Mouse (Mus musculus) CD4-positive helper T cell, adult 2 months (primary cell): ENCODE data around the gene Trcg1.
A peak's percentile ranks its signal among the peaks of the same experiment; 100 is the strongest.

Experiments used
- DNase-seq: peaks from one replicate; pipeline ENCODE4 v3.0.0-alpha.2; 2012; ENCODE audit warnings: low read depth, missing footprints, low spot score

Gene Trcg1

DNA sequence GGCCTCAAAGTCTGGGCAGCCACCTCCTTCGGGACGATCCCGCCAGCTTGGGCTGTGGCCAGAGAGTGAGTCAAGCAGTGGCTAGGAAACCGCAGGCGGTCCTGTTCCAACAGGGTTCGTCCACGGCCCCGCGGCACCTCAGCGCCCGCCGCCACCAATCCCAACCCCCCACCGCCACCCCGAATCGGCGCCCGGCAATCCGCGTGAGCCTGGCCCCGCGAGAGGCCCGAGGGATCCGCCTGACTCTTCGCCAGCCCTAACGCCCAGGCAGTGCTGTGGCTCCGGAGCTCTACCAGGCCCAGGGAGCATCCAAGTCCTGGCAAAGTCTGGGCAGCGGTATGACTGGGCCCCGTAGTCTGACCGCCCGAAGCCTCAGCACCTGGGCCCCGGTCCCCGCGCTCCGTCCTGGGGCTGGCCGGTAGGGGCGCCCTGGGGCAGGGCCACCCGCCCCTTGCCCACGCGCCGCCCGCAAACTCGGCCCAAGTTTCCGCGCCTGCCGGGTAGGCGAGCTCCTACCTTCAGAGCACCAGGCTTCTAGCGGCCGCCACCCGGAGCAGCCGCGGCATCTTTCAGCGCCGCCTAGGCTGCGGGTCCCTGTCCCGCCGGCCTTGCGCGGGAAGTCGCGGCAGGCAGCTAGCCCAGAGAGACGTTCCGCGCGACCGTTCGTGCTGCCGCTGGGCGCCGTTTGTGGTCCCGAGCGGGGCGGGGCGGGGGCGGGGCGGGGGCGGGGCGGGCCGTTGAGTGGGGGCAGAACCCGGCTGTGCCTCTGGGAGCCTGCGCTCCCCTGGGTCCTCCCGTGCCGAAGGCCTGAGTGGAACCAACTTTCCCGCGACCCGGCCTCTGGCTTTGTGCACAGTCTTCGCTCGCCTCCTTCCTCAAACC is 25.8 kb downstream of the Trcg1 start, which contains the start of gene 1700017B05Rik:
TSS of gene 1700017B05Rik (minus strand) at position 700 of the 882 bp plus-strand sequence.
- DNase-seq = peak; percentile 87

DNA sequence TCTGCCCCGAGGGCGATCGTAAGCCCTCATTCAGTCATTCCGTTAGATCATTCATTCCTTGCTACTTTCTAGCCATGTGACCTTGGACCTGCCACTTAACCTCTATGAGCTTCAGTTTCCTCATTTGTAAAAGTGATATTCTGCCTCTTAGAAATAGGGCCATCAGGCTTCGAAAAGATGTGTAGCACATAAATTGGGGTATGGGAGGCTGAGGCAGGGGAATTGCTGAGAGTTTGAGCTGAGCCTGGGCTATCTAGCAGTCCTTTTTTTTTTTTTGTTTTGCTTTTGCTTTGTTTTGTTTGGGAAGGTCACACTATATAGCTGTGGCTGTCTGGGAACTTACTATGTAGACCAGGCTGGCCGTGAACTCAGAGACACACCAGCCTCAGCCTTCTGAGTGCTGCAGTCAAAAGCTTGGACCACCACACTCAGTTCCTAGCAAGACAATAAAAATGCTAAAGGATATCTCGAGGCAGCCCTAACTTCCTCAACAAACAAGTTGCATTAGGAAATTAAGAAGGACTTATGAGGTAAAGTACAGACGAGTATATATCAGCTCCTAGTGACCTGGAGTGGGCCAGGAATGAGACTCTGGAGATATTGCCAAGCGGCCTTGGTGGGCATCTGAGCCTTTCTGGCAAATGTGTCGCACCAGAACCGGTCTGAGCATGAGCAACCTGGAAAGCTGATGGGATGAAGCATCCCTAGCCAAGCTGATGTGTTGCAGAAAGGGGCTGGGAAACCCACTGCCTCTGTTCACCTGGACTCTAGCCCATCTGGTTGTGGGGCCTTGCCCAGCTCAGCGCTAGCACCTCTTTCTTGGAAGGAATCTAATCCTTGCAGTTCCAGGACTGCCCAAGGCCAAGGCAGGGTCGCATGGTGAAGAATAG is 26.7 kb downstream of the Trcg1 start:
- DNase-seq = no peak

DNA sequence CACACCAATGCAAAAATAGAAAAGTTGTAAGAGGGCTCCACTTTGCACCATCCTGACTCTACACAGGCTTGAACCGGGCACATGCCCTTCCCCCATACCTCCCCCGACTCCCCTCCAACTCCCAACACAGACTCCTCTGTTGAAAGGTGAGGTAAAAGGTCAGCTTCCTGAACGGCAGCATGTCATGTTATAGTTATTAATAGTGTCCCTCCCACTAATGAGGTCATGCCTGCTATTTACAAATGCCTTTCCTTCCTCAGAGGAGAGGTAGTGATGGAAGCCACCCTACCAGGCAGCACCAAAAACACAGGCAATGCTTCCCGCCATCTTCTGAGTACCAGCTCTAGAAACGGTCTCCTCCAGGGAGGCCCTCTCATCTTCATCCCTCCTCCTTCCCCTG is 28.8 kb downstream of the Trcg1 start:
- DNase-seq = no peak

DNA sequence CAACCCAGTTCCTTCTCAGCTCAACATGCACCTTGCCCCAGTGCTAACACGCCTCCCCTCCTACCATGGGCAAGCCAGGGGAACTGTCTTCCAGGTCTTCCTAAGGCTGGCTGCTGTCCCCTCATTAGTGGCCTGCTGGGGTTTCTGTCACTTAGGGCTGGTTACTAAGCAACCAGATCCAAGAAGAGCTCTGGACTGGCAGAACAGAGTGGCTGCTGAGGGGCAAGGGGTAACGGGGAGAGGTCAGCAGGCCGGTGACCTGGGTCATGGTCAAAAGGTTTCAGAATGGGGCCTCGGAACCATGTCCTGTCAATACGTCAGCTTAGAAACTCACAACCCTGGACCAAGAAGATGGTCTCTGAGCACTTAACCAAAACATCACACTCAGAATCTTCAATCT is 31.1 kb downstream of the Trcg1 start:
- DNase-seq = no peak

DNA sequence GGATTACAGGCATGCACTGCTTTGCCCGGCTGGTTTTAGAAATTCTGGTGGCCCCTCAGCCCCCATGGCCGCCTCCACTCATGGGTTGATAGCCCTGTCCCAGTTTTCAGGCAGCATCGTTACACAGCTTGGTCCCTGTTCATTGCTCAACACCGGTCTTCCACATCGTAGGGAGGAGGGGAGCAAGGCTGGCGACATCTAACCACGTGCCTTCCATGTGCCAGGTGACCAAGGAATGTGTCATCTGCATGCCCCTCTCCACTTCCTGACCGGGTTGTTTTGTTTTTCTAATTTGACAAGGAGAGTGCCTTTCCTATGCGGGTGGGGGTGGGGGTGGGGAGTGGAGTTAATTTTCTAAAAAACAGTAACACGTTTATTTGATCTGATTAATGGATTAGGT is 31.7 kb downstream of the Trcg1 start:
- DNase-seq = no peak

DNA sequence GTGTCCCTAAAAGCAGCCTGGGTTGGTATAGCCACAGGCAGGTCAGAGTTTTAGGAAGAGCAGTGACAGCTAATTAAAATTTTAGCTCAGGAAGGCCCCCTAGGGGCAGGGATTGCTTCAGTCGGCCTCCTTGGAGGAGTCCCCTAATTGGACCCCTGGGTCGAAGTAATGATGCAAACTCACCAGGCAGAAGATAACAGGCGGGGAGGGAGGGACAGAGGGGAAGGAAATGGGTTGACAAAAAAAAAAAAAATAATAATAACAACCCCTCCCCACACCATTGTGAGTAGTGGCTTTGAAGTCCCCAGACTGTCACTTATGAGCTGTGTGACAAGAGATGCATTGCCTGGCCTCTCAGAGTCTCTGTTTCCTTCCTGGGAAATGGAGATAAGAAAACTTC is 32.2 kb downstream of the Trcg1 start:
- no peak for DNase-seq

DNA sequence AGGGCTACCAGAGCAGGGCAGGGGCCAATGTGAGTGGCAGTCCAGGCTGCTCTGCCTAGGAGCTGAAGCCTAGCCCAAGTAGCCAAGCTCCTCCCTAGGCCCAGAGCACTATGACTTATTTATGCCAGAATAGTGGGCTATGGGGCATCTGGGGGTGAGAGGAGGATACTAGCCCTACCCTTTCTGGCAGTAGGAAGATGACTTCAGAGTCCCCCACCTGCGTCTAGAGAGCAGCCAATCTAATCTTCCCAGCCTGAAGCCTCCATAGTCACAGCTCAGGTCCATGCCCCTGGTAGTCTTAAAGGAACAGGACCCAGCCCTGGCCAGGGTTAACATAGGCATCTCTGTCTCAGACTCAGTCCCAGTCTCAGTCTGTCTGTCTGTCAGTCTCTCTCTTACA is 33.0 kb downstream of the Trcg1 start:
- DNase-seq = no peak

DNA sequence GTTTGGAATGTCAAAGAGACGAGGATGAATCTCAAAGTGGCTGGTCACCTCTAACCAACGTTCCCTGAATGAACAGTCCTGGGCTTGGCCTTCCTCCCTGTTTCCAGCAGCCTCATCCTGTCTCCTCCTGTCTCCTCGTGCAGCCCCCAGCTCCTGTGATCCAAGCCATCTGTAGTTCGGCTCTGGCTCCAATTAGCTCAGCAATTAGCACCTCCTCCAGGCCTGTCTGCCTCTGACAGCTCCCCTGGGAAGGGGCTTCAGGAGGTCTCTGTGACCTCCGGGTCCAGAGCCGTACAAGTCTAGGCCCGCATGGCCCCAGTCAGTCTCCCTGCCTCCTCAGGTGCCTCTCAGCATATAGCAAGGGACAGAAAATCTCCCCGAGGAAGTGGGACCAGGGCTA is 34.0 kb downstream of the Trcg1 start:
- no peak for DNase-seq

DNA sequence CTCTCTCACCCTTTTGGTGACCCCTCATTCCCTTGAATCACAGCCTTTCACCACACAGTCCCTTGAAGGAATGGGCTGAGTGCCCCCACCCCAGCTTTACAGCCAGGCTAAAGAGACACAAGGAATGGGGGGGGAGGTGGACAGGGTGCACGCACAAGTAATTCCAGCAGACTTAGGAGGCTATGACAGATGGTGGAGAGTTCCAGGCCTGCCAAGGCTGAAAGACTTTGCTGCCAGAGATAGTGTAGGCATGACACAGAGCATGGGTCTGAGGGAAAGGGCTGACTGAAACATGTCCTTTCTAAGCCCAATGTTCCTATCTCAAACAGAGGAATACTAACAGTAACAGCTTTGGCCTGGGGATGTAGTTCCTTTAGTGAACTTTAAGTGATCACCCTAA is 34.7 kb downstream of the Trcg1 start:
- no peak for DNase-seq

DNA sequence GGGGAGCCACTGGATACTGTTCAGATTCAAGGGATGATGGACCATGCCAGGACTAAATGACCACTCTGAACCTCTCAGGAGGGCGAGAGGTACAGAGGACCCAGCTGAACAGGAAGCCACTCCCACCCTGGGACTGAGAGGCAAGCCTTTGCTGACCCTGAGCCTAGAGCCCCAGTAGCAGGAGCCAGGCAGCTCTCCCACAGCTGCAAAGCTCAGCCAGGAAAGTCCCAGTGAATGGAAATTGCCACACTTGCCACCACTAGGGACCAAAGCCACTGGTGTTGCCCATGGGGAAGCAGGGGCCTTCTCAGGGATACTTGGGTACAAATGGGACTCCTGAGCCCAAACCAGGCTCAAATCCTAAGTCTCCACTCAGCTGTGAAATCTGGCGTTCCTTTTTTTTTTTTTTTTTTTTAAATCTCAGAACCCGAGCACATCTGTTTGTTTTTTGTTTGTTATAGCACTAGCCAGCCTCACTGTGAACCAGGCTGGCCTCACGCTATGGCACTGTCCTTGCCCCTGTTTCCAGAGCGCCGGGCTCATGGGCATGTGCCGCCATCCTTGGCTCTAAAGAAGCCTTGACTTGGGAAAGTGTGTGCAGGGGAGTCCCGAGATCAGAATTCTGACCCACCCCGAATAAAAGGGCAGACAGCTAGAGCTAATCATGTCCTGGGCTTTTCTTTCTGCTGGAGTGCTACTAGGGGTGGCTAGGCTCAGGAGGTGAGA is 35.6 kb downstream of the Trcg1 start:
- DNase-seq = no peak

DNA sequence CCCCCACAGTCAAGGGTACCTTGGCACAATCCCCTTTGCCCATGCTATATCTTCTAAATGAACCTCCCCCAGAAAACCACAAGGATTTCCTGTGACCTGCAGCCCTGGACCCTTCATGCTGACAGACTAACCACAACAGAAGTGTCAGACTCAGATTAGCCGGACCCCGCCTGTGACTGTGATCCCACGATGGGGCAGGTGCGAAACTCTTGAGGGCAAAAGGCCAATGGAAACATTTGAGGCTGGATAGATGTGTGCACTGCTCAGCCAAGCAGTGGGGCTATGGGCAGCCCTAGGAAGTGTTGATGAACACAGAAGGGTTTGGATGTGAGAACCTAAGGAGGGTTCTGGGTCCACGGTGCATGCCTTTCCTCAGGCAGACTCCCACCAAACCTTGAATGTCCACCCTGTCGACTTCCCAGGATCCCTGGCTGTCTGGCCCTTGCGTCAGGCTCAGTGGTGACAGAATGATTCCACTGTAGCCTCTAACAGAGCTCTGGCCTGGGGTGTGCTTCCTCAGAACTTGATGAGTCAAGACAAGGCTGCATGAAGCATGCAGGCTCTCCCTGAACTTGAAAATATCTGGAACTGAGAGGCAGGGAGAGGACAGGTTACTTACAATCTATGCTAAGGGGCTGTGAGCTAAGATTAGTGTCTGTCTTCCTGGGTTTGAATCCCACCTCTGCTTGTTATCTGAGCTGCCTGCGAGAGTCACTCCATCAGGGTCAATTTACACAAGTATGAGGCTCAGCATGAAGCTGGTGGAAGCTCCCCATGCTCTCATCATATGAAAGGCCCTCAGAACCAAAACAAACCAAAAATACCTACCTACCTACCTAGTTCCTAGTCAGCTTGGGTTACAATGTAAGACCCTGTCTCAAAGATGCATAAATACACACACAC is 36.8 kb downstream of the Trcg1 start:
- peak; percentile 70 for DNase-seq

DNA sequence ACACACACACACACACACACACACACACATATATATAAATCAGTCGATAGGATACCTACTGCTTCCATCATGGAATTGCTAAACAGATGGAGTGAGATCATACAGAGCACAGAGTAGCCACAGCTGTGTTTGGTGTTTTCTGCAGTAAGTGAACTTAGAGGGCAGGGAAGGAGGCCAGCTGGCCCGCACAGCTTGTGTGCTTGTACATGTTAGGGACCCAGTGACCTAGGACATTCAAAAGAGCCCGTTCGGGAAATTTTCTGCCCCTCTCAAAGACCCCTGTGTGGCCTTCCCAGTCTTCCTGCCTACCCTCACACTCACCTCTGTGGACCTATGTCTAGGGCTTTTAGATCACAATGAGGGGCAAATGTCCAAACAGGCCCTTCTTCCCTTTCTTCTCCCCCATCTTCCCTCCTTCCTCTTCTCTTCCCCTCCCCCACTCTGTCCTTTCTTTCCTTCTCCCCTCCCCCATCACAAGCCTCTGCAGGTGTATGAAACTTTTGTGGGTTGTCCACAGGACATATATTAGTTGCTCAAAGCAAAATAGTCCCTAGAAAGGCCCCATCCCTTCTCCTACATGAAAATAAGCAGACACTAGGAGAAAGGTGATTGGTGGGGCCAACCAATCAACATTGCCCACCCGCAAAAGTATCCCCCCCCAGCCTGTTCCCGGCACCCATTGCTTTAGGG is 37.6 kb downstream of the Trcg1 start:
- no peak for DNase-seq

DNA sequence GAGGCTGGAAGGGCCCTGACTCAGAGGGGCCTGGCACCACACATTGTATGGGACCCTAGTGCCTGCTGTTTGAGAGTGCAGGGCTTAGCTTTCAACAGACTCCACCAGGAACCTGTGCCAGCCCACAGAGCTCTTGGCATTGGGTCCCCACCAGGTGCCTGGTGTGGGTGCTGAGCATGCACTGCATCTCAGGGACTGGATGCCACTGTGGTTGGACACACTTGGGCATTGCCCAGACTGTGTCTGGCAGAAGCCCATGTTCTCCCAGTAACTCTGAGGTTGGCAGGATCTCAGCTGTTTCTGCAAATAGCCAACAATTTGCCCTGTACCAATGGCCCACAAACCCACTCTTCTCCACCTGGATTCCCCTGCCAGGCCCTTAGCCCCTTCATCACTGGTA is 40.0 kb downstream of the Trcg1 start:
- DNase-seq = no peak

DNA sequence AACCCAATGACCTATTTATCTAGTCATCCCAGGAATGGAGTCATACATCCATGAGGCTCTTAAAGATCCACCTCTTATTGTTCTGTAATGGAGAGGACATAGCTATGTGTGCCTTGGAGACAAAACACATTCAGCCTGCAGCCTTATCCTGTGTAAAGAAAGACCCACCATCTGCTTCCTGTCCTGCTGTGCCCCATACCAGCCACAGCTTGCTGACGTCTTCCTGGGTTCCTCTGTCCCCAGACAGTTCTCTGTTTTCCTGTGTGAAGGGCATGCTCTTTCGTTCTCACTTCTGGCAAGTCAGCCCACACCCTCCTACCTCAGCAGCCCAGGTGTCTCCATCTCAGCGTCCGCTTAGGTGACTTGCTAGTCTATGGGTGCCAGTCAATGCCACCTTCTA is 41.9 kb downstream of the Trcg1 start:
- DNase-seq = peak; percentile 74

DNA sequence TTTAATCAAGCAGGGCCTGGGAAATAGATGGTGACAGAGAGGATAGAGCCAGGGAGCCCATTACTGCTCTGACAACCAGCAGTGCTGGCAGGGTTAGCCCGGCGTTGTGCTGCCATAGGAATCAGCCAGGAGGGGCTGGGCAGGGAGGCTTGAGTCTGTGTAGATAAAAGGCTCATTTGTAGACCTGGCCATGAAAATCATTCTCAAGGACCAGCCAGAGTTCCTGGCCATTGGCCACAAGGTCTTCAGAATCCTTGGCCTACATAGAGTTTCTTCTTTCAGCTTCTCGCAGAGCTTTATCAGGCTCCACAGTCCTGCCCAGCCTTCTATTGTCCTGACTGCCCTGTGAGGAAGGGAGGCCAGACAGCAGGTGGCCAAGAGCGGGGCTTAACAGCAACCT is 43.1 kb downstream of the Trcg1 start:
- no peak for DNase-seq

DNA sequence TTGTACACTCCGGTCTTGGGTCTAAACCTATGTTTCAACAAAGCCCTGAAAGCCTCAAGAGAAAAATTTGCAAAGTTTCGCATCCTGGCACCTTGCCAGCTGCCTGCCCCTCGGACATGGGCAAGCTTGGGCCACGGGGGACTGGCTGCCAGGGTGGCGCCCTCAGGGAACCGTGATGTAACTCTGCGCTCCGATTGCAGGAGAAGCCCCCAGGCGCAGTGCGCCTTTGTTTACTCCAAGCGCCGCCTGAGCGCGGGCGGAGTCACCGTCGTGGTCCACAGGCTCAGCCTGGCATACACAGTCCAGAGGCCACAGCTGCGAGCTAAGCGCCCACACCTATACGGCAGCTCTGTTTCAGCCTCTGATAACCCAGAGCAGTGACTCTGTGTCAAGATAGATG is 45.2 kb downstream of the Trcg1 start:
- DNase-seq = no peak

DNA sequence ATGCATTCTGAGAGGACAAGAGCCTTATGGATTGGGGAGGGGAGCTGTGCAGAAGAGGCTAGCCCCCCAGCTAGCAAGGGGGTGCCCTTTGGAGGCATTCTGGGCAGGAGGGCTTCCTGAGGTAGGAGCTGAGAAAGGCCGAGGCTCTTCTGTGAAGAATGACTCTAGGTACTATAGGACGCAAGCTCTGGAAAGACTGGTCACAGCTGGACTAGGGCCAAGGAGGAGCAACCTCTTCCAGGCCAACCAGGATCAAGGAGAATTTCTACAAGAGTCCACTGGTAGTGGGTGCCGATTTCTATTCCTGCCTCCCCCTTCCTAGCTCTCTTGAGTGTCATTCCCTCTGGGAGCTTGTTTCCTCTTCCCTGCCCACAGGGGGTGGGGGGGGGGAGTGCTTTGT is 46.3 kb downstream of the Trcg1 start:
- DNase-seq = no peak

DNA sequence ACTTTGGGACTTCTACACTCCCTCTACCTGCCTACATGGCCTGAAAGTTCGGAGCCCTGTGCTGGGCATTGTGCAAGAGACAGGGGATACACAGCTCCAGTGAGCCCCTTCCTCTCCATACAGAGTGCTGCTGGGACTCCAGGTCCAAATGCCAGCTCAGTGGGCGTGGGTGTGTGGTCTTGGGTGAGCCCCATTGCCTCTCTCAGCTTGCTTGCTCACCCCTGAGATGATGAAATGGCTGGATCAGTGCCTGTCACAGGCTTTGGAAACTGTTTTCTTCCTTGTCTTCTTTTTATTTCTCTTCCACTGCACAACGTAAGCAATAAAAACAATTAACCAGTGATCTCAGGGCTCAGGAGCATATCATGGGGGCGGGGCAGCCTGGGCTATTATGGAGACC is 47.0 kb downstream of the Trcg1 start:
- DNase-seq = no peak

DNA sequence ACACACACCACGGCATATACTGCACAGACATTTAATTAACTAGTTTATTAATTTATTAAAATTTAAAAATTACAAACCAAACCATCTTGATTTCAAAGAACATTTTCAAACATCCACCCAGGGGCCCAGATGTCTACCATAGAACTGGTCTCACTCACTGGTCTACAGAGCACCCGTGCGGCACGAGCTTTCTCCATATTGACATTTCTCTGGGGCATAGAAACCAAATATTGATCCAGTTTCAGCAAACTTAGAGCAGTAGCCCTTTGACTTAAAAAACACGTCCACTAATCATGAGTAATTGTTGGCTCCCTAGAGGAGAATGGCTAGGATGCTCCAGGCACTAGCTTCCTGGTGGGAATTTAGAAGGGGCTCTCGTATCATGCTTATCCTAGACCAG is 50.8 kb downstream of the Trcg1 start:
- DNase-seq = no peak

DNA sequence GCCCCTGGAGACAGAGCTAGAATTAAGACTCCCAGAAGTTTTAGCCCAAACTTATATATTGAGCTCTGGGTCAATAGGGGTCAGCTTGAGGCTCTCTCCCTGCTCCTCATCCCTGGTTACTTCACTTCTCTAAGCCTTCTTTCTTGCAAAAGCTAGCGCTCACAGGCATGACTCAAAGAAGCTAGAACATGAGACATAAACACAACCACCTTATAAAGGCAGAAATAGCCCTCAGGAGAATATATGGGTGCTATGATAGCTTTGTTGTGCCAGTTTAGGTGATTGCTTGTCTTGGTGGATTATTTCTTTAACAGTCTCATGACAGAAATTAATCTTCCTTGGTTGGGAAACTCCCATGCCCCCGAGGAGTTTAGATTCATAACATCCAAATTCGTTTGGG is 58.5 kb downstream of the Trcg1 start:
- DNase-seq = no peak
